Mouse (Mus musculus) heart, postnatal 10 days (tissue): ENCODE data around the gene Icam1. TPM values are rescaled to one million over a fixed set of nuclear protein-coding genes. Genes with fewer than 3 reads are reported as not detected.
"Not testable (repeated sequence)": the region's sequence is repeated elsewhere in the genome, so short reads cannot be mapped to it uniquely, and the experiment has no call there.

Experiments used
- DNase-seq, 2 experiments: peaks; one replicate each; pipeline ENCODE4 v3.0.0; 2021
- intact Hi-C: fragments of 180-260 bp; cut with DNase I; formaldehyde crosslinking; loops from one replicate; pipeline ENCODE4 v1.15.1; 2025
- microRNA-seq, 2 experiments: library from miRNA; unstranded; fragments of <30 nt; microRNA quantifications; one replicate each; pipeline ENCODE4 v1.2.0; 2022
- total RNA-seq, 2 experiments: library from RNA; stranded (reverse); gene quantifications; 2 replicates each; pipeline ENCODE4 v1.2.3; 2021

Gene Icam1
- total RNA-seq, 2 experiments from 2014 or later = 8.9 to 9.5 TPM

DNA sequence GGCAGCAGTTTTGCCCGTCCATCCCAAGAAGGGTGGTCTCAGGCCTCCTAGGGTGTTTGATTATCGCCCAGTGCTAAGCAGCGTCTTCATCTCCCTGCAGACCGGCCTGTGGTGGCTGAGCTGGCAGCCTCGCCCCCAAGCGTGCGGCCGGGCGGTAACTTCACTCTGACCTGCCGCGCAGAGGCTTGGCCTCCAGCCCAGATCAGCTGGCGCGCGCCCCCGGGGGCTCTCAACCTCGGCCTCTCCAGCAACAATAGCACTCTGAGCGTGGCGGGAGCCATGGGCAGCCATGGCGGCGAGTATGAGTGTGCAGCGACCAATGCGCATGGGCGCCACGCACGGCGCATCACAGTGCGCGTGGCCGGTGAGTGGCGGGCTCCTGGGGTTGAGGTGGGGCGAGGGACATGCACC is 21.7 kb downstream of the Icam1 start:
- intact Hi-C loops = loop anchor here (5.0 kb wide), 1 partner anchor 50 kb away; no protein-coding TSS in a partner anchor
- peak; percentile 73 to 82 for DNase-seq

DNA sequence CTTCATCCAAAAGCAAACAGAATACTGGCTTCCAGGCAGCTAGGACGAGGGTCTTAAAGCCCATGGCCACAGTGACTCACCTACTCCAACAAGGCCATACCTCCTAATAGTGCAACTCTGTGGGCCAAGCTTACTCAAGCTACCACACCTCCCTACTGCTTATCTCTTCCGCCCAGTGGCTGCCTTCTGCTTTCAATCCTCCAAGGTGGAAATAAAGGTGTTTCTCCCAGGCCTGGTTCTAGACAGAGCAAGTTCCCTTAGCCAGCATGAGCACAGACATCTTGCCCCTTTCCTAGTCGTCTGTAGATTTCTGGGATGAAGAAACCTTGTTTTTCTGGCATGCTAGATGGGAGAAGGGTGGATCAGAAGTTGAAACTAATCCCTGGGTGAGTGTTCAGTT is 24.0 kb downstream of the Icam1 start:
- DNase-seq = no peak
- intact Hi-C loops = loop anchor here (5.0 kb wide), 1 partner anchor 48 kb away; no protein-coding TSS in a partner anchor

DNA sequence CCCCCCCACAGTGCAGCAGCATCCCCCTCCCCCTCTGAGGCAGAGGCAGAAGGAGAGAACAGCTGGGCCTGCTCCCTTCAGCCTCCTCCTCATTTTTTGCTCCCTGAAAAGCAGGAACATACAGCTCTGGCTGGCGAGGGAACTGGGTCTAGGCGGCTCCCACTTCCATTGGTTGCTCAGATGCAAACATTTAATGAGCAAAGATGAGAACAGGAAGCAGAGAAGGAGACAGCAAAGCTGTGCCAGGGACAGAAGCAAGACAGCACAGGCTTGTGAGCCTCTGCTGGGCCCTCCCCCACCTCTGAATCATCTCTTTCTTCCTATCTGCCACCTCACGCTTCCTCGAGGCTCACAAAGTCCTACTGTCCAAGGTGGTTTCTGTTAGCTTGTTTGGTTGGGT is 25.5 kb downstream of the Icam1 start:
- intact Hi-C loops = no loop called here
- no peak for DNase-seq

DNA sequence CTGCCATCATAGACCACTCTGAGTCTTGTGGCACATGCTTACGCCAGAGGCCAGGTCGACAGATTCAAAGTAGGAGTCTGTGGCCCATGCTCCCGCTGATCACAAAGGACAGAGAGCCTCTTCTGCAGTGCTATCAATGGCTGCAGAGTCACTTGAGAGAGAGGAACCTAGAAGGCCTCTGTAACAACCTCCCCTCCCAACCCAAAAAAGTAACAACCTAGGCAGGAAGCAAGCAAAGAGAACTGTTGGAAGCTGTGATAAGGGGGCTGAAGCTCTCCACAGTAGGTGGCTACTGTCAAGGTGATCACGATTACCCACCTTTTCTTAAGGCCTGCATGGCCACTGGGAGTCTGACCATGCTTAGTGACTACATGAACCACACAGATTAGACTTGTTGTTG is 27.8 kb downstream of the Icam1 start:
- intact Hi-C loops = no loop called here
- no peak for DNase-seq

DNA sequence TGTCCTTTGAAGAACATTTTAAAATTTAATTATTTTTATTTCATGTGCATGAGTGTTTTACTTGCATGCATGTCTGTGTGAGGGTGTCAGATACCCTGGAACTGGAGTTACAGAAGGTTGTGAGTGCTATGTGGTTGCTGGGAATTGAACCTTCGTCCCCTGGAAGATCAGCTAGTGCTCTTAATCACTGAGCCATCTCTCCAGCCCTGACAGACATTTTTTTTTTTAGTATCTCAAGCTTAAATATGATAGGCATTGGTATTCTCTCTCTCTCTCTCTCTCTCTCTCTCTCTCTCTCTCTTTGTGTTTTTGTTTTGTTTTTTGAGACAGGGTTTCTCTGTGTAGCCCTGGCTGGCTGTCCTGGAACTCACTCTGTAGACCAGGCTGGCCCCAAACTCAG is 29.0 kb downstream of the Icam1 start:
- intact Hi-C loops = not testable (repeated sequence)

DNA sequence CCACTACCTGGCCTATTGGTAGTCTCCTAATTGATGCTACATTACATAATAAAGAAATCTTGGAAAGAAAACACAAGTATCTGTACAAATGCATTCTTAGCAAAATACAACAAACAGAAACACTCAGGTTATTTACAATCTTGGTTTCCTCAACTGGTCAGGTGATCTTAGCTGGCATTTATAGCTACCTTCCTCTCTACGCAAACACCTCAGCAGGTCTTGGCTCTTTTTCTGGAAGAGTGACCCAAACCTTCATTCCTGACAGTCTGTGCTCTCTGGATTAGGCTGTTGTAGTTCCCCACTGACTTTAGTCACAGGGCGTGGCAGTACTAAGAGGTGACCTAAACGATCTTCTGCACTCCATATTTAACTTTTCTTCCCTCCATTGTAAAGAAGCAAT is 29.4 kb downstream of the Icam1 start:
- DNase-seq = no peak
- intact Hi-C loops = no loop called here

More for the DNA sequence above, 29.0 kb downstream of the Icam1 start:
- not testable (repeated sequence) for DNase-seq

DNA sequence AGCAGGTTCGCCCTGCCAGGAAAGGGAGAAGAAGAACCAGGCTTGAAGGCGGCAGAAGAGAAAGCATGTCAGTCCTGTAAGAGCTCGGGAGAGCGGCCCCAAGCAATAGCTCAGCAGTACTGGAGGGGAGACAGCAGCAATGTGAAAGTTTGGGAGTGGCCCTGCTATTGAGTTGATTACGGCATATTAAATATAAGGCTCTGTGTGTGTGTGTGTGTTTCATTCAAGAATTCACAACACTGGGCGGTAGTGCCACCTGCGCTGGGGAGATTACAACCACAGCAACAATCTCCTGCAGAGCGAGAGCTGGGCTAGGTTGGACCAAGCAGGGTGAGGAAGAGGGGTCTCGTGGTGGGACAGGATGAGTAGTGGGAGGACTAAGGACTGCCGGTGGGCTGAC is 35.8 kb downstream of the Icam1 start:
- intact Hi-C loops = no loop called here
- DNase-seq = no peak

DNA sequence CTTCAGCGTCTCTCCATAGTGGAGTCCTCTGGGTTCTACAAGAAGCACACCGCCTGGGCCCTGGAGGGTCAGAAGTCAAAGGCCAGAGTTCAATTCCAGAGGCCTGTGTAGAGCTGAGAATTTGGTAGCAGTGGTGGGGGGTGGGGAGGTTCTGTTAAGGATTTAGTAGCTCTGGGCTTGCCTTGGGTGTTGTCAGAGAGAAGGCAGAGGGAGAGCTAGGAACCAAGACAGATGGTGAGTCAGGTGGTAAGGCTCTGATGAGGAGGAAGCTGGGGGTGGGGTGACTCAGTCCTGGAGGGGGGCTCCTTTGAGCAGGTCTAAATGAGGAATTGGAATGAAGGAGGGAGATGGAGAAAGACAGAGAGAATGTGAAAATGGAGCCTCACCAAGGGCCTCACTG is 47.1 kb downstream of the Icam1 start:
- intact Hi-C loops = no loop called here

DNA sequence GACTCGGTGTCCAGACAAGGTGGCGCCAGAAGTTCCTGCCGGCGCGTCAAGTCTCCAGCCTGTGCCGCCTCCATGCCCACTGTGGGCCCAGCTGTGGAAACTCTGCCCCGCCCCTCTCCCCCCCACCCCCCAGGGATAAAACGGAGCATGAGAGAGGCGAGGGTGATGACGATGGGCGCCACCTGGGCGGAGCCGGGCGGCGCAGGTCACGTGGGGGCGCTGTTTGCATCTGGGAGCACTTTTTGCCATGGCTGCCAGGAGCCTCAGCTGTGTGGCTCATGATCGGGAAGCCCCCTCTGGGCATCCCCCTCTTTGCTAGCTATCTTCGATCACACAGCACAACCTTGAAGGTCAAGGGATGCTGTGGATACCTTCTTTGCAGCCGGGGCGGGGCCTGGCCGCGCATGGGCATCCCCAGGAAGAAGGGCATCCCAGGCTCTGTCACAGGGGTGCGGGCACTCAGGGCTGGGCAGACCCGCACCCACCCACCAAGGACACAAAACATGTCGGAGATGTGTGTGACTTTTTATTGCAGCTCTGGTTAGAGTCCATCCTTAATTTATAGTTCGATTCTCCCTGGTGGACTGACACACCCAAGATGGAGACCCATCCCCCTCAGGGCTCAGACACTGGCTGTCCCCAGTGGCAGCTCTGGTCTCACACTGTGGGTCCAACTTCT is 51.4 kb downstream of the Icam1 start, which contains the start of gene Zglp1:
Gene Zglp1 (minus strand): TSS at position 88 of the 679 bp plus-strand sequence.
- no peak for DNase-seq
- intact Hi-C loops = no loop called here

More for the DNA sequence above, 47.1 kb downstream of the Icam1 start:
- DNase-seq = no peak

DNA sequence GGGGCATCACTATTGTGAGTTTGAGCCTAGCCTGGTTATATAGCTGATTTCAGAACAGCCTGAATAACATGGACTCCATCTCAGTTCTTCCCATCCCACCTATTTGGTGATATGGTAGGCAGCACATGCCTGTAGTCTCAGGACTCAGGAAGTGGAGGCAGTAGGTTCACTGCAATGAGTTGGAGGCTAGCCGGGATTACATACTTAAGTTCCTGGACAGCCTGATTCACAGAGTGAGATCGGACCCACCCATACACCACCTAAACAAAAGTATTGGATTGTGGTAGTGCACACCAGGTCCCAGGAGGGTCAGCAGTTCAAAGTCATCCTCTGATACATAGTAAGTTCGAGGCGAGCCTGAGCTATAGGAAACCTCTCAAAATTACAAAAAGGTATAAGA is 56.9 kb downstream of the Icam1 start:
- intact Hi-C loops = loop anchor here (2.0 kb wide), 1 partner anchor 42 kb away; no protein-coding TSS in a partner anchor
- peak in 1 of 2 experiments; percentile 18 for DNase-seq

DNA sequence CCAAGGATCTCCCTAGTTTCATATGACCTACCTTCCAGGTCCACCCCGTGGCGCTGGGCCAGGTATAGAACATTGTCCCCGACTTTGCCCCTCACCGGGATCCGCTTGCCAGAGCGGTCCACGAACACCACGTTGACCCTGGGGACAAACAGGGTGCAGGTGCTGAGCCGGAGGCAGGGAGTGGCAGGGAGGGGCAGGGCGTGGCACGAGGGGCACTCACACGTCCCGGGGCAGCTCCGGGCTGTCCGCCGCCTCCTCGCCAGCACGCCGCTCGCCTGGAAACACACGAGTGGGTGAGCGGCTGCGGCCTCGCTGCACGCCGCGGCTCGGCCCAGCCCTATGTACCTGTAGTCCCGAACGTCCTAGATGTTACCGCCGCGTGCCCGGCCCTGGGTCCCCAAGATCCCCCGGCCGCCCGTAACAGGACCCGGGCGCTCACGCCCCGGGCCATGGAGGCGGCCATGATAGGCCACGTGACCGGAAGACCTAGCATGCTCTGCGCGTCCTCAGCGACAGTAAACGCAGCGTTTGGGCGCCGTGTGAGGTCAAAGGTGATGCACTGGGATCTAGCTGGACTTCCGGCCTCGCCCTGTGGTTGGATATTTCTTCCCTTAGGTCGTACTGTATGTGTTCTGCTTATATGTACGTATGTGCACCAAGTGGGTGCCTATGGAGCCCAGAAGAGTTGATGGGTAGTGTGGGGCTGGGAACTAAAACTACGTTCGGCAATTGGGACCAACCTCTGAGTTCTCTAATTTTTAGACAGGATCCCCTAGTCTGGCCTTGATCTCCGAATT is 57.5 kb downstream of the Icam1 start, which contains the start of the genes Gm49373 and Fdx1l:
Gene Gm49373 (minus strand): TSS at position 53 of the 797 bp plus-strand sequence.
Gene Fdx1l (minus strand): TSS at position 571 of the 797 bp plus-strand sequence.
- intact Hi-C loops = loop anchor here (2.0 kb wide), 1 partner anchor 42 kb away; no protein-coding TSS in a partner anchor
- peak; percentile 92 to 94 for DNase-seq

DNA sequence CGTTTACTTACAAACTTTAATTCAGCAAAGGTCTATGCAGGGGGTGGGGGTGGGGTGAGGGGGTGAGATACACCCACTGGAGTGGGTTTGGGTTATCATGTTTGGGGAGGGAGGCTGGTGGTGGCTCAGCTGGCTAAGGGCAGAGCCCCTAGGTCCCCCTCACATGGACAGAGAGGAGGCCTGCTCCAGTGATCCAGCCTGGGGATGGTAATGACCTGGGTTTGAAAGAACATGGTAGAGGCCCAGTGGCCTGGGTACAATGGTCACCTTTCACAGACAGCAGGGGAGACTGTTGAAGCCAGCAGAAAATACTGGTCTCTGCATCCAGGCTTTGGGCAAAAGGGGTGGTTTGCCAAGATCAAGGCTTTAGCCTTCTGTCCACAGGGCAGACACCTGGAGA is 58.4 kb downstream of the Icam1 start:
- intact Hi-C loops = no loop called here
- DNase-seq = no peak

DNA sequence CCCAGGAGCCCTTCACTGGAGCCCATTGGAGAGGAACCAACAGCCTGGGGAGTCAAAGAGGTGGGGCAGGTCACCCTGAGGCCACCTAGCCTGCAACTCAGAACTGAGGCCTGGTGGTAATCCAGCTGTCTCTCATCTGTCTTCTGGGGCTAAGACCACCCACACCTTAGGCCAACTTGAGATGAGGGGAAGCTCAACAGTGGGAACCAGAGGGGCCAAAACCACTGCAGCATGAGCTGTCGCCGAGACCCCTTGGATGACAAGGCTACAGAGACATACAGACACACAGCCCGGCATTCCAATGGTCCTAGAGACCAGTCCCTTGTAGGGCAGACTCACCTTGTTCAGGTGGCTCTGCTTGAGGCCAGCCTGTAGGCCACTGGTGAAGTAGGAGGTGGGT is 59.8 kb downstream of the Icam1 start:
- DNase-seq = no peak
- intact Hi-C loops = no loop called here

Small RNA genes within 50 kb of the gene (microRNA-seq; reads per million reads assigned to microRNA genes)
- gene Mir1900 = 0 reads per million in 2 experiments
- 0 to 0.70 reads per million in 2 experiments for gene Mir7082

Other genes starting within 250 kb of the Icam1 start
- 10 to 100 TPM; 22.2 to 25.4 TPM for gene Col5a3, start 200.9 kb upstream of the Icam1 start, total RNA-seq
- not detected for gene Rdh8, start 197.5 kb upstream of the Icam1 start, total RNA-seq
- 1 to 10 TPM; 6.5 to 7.2 TPM for gene A230050P20Rik, start 147.3 kb upstream of the Icam1 start, total RNA-seq
- 1 to 10 TPM; 1.7 to 1.8 TPM for gene Angptl6, start 136.3 kb upstream of the Icam1 start, total RNA-seq
- gene Ppan, start 127.8 kb upstream of the Icam1 start, total RNA-seq = 10 to 100 TPM; 13.2 to 13.9 TPM
- 100 to 1,000 TPM; 109 to 113 TPM for gene Eif3g, start 117.4 kb upstream of the Icam1 start, total RNA-seq
- 10 to 100 TPM; 28.9 to 30.6 TPM for gene Dnmt1, start 56.1 kb upstream of the Icam1 start, total RNA-seq
- 10 to 100 TPM; 10.2 to 11.0 TPM for gene S1pr2, start 39.2 kb upstream of the Icam1 start, total RNA-seq
- gene Mrpl4, start 13.2 kb upstream of the Icam1 start, total RNA-seq = 100 to 1,000 TPM; 103 to 104 TPM
- gene Icam4, start 13.4 kb downstream of the Icam1 start, total RNA-seq = under 1 TPM; 0.53 to 0.79 TPM
- gene Icam5, start 16.1 kb downstream of the Icam1 start, total RNA-seq = under 1 TPM; 0.10 to 0.12 TPM
- gene Zglp1, start 51.1 kb downstream of the Icam1 start, total RNA-seq = not detected
- gene Gm49373, start 57.1 kb downstream of the Icam1 start, total RNA-seq = under 1 TPM; 0.31 to 0.32 TPM
- 10 to 100 TPM; 29.3 to 31.7 TPM for gene Fdx1l, start 57.6 kb downstream of the Icam1 start, total RNA-seq
- under 1 TPM; 0.64 to 0.77 TPM for gene Gm38431, start 76.0 kb downstream of the Icam1 start, total RNA-seq
- 10 to 100 TPM; 38.6 to 39.4 TPM for gene Raver1, start 76.0 kb downstream of the Icam1 start, total RNA-seq
- 1 to 10 TPM; 8.9 to 9.5 TPM for gene Tyk2, start 115.3 kb downstream of the Icam1 start, total RNA-seq
- gene Cdc37, start 134.0 kb downstream of the Icam1 start, total RNA-seq = 100 to 1,000 TPM; 167 to 169 TPM
- 10 to 100 TPM; 21.3 to 28.2 TPM for gene Pde4a, start 149.7 kb downstream of the Icam1 start, total RNA-seq
- gene Keap1, start 223.4 kb downstream of the Icam1 start, total RNA-seq = 10 to 100 TPM; 38.5 to 39.5 TPM
- gene S1pr5, start 232.5 kb downstream of the Icam1 start, total RNA-seq = under 1 TPM; 0.41 to 0.50 TPM
- gene Atg4d, start 249.3 kb downstream of the Icam1 start, total RNA-seq = 10 to 100 TPM; 67.6 to 69.6 TPM